Mouse (Mus musculus): ENCODE results near the gene Synj2. TPM values are rescaled to one million over a fixed set of nuclear protein-coding genes. Genes with fewer than 3 reads are reported as not detected.
A peak's percentile ranks its signal among the peaks of the same experiment; 100 is the strongest.
"Not testable (repeated sequence)": the region's sequence is repeated elsewhere in the genome, so short reads cannot be mapped to it uniquely, and the experiment has no call there.

Synj2 gene
- total RNA-seq, 2 experiments from 2014 or later: 64.0 to 66.9 TPM

DNA sequence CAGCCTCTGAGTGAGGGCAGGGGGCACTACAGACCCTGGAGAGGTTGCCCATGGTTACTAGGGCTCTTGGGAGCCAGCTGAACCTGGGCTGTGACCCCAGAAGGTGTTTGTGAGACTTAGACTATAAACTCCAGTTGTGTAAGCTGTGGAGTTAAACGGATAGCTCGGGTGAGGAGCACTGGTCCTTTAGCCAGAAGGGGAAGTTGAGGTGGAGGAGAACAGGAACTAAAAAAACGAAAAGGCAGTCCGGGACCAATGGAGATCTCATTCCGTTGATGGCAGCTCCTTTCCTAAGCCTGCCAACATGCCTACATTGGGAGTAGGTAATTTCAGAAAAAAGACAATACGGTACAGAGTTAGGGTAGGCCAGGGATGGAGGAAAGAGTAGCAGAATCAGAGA is 60.3 kb downstream of the Synj2 start:
- no peak for DNase-seq

DNA sequence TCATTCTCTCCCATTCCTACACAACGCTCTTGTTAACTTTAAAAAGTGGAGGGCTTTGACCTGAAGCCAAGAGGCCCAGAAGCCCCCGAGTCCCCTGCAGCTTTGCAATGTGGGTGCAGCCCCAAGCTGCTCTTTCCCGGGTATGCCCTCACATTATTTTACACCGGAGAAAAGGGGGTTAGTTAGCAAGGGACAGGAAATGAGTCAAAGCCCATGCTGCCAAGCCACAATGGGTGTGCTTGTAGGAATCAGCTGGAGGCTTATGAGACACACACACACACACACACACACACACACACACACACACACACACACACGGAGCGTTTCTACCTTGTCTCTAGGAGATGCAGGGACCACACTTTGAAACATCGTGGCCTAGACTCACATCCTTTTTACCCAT is 60.8 kb downstream of the Synj2 start:
- DNase-seq: no peak

- DNase-seq: no peak
These were observed 61.5 kb downstream of the Synj2 start for GRCm38 (mm10) chr17:6002563-6002962.

DNA sequence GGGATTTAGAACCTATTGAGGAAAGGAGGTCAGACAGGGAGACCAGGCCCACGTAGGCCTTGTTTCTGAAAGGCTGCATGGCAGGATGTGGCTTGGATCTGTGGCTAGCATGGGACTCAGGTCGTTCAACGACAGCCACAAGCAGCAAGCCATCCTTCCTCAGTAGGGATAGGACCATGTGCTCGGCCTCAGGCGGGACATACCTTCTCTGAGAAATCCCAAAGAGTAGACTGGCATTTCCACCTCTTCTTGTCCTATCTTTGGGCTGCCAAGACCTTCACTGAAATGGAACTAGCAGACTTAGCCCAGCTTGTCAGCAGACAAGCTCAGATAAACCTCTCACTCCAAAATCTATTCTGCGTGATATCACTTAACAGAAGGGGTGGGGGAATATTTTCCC is 62.6 kb downstream of the Synj2 start:
- no peak for DNase-seq

DNA sequence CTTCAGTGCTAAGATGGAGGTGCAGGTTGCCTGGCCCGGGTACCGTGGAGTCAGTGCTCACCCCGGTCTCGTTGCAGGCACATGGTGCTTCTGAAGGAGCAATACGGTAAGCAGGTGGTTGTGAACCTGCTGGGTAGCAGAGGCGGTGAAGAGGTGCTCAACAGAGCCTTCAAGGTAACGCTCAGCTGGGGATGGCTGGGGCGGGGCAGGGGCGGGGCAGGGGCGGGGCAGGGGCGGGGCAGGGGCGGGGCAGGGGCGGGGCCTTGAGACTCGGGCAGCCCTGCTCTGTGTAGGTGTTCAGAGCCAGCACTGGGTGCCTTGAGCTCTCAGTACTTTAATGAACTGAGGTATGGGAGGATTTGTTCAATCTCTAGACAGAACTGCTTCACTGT is 64.2 kb downstream of the Synj2 start:
- DNase-seq: no peak

DNA sequence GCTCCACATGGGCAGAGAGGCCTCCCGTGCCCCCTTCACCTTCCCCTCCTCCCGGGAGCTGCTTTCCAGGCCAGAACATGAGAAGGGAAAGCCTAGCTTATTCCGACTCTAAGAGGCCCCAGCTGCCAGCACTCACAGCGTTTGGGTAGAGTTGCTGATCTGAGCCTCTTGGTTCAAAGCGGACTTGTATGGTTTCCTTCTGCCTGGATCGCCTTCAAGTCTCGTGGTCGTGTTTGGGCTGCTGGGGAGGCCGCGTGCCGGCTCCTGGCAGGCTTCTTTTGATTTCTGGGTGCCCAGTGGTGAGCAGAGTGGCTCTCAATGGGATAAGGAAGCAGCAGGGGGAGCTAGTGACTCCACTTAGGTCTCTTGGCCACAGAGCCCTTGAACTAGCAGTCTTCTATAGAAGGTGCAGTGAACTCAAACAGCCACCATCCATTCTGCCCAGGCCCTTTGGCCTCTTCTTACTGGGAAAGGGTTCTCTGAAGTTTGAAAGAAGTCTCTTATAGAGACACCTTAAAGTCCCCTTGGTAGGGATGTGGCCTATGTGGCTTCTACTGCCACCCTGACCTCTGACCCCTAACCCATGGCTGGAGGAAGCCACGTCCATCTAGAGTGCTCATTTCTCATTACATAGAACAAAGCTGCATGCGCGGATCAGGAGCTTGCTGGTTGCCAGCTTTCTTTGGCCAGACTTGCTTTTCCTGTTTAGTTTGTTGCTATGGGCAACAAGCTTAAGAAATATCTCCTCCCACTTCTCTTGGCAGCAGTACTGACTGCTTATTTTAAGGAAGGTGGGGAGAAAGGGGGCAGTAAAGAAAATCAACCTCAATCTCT is 64.8 kb downstream of the Synj2 start:
- peak; percentile 48 for DNase-seq

DNA sequence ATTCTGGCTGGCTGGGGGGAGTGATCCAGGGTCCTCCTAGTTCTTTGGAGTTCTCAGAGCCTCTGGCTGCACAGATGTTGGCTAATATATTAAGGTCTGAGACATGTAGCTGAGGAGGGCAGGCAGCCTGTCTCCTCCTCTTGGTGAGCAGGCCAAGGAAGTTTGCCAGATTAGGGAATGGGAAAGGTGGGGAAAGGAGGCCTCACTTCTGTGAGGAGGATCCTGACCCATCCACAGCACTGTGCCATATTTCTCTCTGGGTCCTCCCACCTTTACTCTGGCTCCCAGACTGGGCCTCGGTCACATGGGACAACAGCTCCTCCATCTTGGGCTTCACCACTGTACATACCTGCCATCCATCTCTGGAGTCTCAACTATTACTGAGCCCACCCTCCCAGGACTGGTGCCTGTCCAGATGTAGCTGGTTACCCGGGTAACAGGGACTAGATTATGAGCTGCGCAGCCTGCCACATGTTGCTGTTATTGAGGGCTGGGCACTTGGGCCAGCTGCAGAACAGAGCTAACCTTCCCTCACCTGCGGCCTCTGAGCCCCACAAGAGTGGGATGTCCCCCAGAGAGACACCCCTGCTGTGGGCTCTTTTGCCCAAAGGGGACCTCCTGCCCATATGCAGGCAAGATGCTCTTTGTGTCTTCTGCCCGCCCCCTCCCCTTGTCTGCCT is 66.2 kb downstream of the Synj2 start:
- no peak for DNase-seq

DNA sequence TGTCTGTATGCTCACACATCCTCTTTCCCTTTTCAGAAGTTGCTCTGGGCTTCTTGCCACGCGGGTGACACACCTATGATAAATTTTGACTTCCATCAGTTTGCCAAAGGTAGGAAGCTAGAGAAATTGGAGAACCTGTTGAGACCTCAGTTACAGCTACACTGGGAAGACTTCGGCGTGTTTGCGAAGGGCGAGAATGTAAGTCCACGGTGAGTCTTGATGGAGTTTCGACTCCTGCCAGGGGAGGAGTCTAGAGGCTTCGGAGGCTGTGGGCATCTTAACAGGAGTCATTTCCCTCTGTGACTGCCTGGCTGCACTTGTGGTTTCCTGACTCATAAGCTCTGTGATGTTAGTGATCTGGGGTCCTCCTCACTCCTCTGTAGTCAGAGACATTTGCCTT is 66.8 kb downstream of the Synj2 start:
- DNase-seq: no peak

DNA sequence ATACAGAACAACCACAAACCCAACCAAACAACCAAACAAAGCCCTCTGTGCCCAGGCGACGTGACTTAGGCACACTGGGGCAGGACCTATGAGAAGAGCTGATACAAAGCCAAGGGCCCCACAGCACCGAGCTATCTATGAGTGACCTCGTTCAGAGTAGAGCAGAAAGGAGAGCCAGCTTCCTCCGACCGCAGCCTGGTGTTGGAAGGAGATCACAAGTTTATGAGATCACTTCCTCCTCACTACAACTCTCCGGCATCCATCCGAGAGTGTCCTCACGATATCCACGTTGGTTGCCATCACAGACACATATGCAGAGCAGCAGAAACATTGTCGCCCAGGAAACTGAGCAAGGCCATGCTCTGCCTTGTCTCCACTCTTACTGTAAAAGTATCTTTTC is 67.5 kb downstream of the Synj2 start:
- no peak for DNase-seq

- DNase-seq: no peak
These were observed 68.5 kb downstream of the Synj2 start for GRCm38 (mm10) chr17:6009606-6010005.

DNA sequence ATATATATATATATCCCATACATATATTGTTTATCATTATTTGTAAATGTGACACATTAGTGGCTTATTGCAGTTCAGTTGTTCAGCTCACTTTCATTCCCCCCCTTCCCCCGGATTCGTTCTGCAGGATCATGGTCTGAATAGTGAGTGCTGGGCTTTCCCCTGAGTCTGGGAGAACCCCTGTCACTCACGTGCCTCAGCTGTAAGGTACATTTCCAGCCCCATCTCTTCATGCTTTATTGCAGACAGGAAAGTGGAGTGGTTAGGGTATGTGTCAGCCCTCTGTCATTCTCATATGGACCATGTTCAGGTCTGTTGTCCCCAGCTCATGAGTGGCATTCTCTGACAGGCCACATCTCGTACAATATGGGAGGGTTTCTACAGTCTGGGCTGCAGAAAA is 72.0 kb downstream of the Synj2 start:
- no peak for DNase-seq

DNA sequence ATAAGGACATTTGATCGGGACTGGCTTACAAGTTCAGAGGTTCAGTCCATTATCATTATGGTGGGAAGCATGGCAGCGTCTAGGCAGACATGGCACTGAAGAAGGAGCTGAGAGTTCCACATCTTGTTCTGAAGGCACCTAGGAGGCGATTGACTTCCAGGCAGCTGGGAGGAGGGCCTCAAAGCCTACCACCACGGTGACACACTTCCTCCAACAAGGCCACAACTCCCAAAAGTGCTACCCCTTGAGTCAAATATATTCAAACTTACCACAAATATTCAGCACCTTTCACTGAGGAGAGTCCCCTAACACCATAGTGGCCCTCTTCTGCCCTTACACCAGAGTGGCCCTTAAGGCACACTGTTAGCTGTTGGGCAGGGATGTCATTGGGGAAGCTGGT is 73.9 kb downstream of the Synj2 start:
- no peak for DNase-seq

GRCm38 (mm10) chr17:6016213-6016780 is 75.2 kb downstream of the Synj2 start:
- DNase-seq: no peak

DNA sequence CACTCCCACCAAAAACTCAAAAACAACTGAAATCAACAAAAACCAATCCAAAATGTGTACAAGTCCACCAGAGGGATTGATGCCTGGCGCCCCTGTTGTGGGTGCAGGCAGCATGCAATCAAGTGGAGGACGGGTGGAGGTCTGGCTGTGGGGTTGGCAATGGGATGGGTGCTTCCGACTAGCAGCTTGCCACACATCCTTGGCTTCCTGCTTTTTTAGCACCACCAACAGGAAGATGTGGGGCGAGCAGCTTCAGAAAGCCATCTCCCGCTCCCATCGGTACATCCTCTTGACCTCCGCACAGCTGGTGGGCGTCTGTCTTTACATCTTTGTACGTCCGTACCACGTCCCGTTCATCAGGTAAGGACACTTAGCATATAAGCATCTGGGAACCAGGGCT is 76.2 kb downstream of the Synj2 start:
- DNase-seq: no peak

GRCm38 (mm10) chr17:6018348-6018747 is 77.3 kb downstream of the Synj2 start:
- no peak for DNase-seq

DNA sequence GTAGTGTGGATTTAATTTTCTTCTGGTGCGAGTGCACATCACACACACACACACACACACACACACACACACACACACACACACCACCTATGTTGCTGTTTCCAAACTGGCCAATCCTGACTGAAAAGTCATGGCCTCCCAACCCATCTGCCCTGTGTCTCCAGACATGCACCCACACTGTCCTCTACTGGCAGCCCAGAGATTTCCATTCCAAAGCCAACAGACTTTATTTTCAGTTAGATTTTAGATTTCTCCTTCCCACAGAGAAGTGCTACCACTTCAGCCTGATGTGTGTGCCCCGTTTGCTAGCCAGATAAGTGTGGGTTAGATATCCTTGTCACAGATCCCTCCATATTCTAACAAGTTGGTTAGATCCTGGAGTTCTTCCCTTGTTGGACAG is 78.7 kb downstream of the Synj2 start:
- no peak for DNase-seq

GRCm38 (mm10) chr17:6020636-6021035 is 79.6 kb downstream of the Synj2 start:
- no peak for DNase-seq

- DNase-seq: not testable (repeated sequence)
These were observed 80.3 kb downstream of the Synj2 start for GRCm38 (mm10) chr17:6021374-6021789.

DNA sequence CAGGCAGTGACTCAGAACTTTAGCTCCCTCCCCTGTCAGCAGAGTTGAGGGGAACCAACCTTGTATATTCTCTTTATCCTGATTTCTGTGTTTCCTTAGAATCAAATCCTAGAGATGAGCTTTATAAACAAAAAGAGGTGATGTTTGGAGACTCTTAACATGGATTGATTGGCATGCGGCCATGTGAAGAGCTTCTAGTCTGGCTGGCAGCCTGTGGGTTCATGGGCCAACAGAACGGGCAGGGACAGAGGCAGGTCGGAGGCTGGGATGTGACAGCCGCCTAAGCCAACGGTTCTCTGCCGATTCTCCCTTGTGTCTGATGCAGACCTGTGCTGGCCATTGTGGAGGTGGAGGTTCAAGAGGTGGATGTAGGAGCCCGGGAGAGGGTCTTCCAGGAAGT is 84.8 kb downstream of the Synj2 start:
- no peak for DNase-seq

DNA sequence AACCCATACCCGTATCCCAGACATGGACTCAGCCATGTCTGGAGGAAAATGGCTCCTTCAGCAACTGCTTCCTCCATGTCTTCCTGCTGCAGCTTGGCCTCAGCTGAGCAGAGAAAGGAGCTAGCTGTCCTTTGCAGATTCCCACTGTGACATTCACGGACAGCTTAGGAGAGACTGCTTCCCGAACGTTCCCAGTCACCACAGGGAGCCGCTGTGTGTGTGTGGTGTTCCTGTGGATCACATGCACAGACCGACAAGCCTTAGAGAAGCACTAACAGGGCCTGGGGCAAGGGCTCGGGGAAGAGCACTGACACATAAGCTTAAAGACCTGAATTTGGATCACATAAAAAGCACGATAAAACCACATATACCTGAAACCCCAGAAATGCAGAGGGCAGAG is 94.6 kb downstream of the Synj2 start:
- no peak for DNase-seq

- no peak for DNase-seq
These were observed 95.4 kb downstream of the Synj2 start for GRCm38 (mm10) chr17:6036458-6036857.

DNA sequence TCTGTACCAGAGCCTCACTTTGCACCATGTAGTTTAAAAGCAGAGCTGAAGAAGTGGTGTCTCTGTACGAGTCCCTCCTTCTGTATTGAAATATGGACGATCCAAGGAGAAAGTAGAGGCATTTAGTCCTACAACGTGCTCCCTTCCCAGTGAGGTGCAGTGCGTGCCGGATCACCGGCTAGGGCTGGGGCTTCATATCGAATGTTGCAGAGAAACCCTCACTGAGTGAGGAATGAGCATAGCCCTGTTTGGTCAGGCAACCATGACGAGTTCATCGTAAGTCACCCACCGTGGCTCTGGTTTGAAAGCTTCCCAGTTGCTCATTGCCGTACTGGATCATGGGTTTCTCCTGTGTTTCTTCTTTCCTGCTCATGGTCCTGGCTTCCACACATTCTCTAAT is 95.8 kb downstream of the Synj2 start:
- DNase-seq: no peak

DNA sequence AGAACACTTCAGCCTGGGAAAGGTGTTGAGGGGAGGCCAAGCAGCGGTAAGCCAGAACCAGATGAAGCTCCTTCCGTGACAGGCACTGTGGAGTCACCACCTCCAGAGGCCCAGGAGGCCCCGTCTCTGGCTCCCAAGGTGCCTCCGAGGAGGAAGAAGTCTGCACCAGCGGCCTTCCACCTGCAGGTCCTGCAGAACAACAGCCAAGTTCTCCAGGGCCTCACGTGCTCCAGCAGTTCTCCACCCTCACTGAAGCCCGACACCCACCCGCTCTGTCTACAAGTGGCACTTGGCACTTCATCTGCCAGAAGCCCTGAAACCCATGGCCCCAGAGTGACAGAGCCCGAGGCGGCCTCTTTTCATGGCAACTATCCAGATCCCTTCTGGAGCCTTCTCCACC is 96.4 kb downstream of the Synj2 start:
- DNase-seq: no peak

GRCm38 (mm10) chr17:6052801-6053200 is 111.7 kb downstream of the Synj2 start:
- DNase-seq: no peak
